Mouse (Mus musculus) ZHBTc4 (cell line): Measurements from ENCODE around the gene Gm9.
A peak's percentile ranks its signal among the peaks of the same experiment; 100 is the strongest.
"Not testable (repeated sequence)": the region's sequence is repeated elsewhere in the genome, so short reads cannot be mapped to it uniquely, and the experiment has no call there.

ENCODE experiments used
- DNase-seq: peaks from one replicate; pipeline ENCODE4 v3.0.0-alpha.2; 2011; ENCODE audit warnings: low read depth, low spot score

The Gm9 gene

DNA sequence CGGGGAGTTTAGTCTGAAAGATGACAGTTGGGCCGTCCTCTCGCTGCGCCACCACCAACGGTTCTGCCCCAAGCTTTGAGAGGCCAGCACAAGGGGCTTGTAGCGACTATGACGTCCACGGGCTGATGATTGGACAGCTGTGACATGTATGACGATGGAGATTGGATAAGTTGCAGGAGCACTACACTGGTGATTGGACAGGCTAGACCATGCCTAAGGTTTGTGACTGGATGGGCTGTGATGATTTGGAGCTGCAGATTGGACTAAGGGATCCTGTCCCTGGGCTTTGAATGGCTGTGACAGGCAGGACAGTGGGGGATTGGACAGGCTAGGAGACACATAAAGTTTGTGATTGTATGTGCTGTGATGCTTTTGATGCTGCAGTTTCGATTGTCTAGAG, at the start of gene Gm9:
TSS of gene Gm9 (minus strand) at position 101 of the 400 bp plus-strand sequence.
- no peak for DNase-seq

DNA sequence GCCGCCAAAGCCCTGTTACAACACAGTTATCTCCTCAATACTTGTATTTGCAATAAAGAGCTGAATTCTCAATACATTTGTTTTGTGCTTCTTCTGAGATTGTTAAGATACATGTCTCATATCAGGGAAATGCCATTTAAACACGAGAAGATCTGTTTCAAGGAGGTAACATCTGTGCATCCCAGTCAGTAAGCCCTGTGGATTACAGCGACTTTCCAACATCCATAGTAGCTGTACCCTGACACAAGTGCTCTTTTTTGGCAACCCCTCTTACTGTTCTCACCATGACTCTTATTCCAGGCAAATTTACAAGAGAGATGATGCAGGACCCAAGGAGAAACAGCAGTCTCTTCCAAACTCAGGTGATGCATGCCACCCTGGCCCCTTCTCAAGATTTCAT, 38.8 kb upstream of the Gm9 start, which contains the start of gene Rhox3a:
TSS of gene Rhox3a (plus strand) at position 301 of the 400 bp plus-strand sequence.
- DNase-seq: not testable (repeated sequence)

DNA sequence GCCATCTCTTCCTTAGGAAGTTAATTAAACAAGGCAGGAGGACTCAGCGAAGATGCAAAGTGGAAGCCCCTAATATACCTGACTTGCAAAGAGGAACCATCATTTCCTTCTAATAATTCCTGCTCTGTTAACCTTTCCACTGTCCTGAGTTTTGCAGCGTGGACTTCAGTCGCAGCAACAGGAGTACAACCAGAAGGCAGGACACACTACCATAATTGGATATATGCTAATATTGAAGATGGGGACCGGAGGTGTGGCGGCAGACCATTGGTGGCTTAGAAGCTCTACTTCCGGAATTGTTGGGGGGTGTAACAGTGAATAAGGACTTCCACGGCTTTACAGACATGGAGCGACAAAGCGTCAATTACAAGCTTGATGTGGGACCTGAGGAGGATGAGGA, 33.8 kb upstream of the Gm9 start, which contains the start of gene Rhox2a:
TSS of gene Rhox2a (plus strand) at position 301 of the 400 bp plus-strand sequence.
- not testable (repeated sequence) for DNase-seq

DNA sequence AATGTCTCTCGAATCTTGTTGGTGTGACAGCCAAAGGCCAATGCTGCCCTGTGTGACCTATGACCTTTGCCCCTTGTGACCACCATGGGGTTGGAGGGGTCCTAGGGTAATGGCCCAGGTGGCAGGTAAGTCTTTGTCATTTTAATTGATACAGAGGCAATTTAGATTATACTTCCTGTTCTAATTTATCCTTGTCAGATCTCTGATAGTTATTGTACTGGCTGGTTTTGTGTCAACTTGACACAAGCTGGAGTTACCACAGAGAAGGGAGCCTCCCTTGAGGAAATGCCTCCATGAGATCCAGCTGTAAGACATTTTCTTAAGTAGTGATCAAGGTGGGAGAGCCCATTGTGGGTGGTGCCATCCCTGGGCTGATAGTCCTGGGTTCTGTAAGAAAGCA, 11.3 kb upstream of the Gm9 start, which contains the start of gene Rhox1:
TSS of gene Rhox1 (minus strand) at position 101 of the 400 bp plus-strand sequence.
- not testable (repeated sequence) for DNase-seq

DNA sequence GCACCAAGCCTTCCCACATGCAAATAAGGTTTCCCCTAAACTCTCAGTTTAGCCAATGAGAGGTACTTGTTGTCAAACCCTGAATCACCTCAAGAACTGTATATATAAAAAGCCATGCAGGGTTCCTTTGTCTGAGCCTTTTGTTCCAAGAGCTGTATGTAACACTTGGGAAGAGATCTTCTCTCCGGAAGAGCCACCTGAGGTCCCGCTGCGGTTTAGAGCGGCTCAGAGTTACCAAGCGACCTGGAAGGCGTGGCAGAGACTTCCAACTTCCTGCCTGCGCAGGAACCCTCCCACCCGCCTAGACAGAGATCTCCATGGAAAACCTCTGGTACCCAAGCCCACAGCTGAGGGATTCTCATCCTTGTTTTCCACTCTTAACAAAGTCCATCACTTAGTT, 12.2 kb downstream of the Gm9 start:
- DNase-seq: peak; percentile 49

DNA sequence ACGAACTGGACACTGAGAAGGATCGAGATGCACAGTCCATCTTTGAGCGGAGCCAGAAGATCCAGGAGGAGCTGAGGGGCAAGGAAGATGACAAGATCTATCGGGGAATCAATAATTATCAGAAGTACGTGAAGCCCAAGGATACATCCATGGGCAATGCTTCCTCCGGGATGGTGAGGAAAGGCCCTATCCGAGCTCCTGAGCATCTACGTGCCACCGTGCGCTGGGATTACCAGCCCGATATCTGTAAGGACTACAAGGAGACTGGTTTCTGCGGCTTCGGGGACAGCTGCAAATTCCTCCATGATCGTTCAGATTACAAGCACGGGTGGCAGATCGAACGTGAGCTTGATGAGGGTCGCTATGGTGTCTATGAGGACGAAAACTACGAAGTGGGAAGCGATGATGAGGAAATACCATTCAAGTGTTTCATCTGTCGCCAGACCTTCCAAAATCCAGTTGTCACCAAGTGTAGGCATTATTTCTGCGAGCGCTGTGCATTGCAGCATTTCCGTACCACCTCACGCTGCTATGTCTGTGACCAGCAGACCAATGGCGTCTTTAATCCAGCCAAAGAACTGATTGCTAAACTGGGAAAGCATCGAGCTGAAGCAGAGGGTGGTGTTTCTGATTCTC, 19.0 kb downstream of the Gm9 start:
- DNase-seq: peak; percentile 16

DNA sequence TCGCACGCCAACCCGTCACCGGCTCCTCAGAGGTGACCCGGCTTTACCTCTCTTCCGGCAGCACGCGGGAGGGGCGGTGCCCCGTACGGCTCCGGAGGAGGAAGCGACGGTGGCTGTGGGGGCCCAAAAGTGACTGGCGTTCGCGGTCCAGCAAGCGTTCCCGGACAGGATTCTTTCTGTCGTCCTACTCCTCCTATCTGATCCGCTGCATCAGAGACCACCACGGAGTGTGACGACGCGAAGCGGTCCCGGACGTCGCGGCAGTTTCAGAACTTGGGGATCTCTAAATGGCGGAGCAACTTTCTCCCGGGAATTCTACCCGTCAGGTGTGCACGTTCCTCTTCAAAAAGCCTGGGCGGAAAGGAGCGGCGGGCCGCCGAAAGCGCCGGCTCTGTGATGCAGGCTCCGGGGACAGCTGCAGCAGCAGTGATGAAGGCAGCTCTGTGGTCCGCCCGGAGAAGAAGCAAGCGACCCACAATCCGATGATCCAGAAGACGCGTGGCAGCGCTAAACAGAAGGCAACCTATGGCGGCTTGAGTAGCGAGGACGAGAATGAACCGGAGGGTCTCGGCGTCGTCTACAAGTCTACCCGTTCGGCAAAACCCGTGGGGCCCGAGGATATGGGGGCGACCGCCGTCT, 19.6 kb downstream of the Gm9 start, which contains the start of the genes Ndufa1 and Rnf113a1:
TSS of gene Ndufa1 (minus strand) at position 59 of the 639 bp plus-strand sequence.
TSS of gene Rnf113a1 (plus strand) at position 141 of the 639 bp plus-strand sequence.
- peak; percentile 86 for DNase-seq

DNA sequence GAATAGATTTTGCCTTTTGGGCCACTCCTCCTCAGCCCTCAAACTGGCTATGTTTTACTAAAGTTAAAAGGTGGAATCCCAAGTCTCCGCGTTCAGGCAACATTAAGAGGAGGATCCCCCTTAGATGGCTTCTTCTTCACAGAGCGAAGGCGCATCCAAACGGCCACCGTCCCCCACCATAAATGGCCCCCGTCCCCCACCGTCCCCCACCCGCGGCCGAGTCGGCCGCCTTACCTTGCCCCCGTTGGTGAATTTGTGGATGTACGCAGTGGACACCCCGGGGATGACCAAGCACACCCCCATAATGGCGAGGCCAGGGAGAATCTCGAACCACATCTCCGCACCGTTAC, 20.1 kb downstream of the Gm9 start:
- no peak for DNase-seq

DNA sequence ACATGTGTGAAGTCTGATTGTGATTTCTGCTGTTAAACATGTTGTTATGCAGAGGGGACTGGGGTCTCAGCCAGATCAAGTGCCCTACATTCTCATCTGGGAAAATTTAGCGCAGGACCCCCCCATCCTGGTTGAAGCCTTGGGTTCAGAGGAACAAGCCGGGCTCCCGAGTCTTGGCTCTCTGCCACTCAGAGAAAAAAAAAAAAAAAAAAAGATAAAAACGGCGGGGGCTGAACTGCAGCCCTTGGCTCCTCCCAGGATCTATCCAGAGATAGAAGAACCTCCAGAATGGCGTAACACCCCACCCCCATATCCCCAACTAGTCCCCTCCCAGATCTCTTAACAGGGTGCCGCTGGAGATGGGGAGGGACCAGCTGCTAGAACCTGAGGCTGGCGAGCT, 26.4 kb downstream of the Gm9 start:
- not testable (repeated sequence) for DNase-seq

DNA sequence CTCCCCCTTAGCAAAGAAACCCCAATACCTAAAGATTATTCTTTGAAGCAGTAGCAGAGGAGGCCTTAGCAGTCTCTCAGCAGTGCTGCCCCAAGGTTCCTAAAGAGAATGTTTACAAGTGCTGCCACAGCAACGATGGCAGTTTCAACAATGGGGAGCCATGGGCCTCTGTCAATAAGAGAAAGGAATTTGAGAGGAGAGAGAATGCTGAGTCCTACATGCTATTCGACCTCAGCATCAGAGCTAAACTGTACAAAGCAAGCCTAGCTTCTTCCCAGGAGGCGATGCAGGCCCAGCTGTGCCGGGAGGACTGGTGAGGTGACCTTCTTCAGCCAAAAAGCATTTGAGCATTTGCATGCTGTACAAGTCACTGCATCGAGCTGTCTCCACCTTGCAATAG, 42.1 kb downstream of the Gm9 start, which contains the start of gene Akap14:
TSS of gene Akap14 (minus strand) at position 101 of the 400 bp plus-strand sequence.
- no peak for DNase-seq

DNA sequence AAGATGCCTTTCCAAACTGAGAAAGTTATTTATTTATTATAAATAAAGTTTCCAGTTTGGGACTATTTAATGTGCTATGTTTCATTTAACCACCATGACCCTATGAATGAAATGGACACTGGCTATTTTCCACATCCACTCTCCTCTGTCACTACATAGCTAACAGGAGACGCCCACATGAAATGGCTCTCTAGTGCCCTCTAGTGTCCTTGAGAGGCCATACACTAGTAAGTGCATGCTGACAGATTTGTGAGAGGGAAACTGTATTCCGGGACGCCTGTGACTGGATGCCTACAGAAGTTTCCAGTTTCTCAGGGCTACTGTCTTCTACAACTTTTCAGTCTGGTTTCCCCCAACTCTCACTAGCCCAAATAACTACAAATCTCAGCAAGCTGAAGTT, 43.8 kb downstream of the Gm9 start:
- DNase-seq: peak; percentile 66

DNA sequence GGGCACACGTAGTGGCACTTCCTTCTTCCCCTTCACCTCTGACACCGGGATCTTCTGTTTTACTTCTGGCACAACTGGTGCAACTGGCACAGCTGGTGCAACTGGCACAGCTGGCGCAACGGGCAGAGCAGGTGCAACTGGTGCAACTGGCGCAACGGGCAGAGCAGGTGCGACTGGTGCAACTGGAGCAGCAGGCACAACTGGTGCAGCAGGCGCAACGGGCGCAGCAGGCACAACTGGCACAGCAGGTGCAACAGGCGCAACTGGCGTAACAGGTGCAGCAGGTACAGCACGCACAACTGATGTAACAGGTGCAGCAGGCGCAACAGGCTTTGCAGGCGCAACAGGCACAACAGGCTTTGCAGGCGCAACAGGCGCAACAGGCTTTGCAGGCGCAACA, 47.7 kb downstream of the Gm9 start:
- DNase-seq: no peak

DNA sequence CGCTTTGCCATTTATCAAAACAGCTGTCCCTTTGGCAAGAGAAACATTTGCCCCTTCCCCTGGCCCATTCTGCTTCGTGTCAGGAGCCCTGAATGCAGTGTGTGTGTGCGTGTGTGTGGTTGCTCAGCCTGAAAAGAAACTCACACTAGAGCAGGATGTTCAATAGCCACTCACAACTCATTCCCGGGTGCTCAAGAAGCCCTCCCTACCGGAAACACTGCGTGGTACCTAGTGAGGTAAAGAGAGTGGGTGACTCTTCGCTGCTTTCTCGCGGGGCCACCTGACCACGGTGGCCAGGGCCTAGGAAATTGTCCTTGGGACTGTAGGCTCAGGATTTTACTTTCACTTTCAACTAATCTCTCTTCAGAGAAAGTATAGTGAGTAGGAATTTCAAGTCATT, 49.7 kb downstream of the Gm9 start:
- no peak for DNase-seq
